In genomic region chr11:35179305-35179704, GRCm38 (mm10) we compare ENCODE assay signal across 28 mouse cellular contexts. TPM values are rescaled to one million over a fixed set of nuclear protein-coding genes. Genes with fewer than 3 reads are reported as not detected.
DNase-seq lines count a peak whose midpoint lies in the region; ATAC-seq and TF ChIP-seq lines count a peak whose summit lies in the region.
"Had no signal": no experiment of that assay in that cellular context is flagged by ENCODE, and none has a peak within 500 bp of the region (broad histone marks: within the 10 kb centered on the region; RNA-seq: fewer than 3 reads in every experiment).

No protein-coding gene starts in this region.

- 48% methylated on average over 8 of the region's 8 CpGs for WGBS in forebrain, embryonic 13.5 days
- WGBS in forebrain, embryonic 12.5 days: 57% methylated on average over 8 of the region's 8 CpGs
- WGBS in forebrain, postnatal 0 days: 28% methylated on average over 8 of the region's 8 CpGs
- 70% methylated on average over 8 of the region's 8 CpGs for WGBS in forebrain, embryonic 11.5 days
- WGBS in liver, adult 2 months: 35% methylated on average over 8 of the region's 8 CpGs
- 74% methylated on average over 8 of the region's 8 CpGs for WGBS in liver, embryonic 12.5 days (ENCODE audit: insufficient replicate concordance)

- no peak overlapping the region for H3K4me2 ChIP-seq in forebrain, embryonic 13.5 days
- H3K4me2 ChIP-seq in forebrain, embryonic 12.5 days: no peak overlapping the region
- no peak overlapping the region for H3K4me2 ChIP-seq in forebrain, postnatal 0 days (ENCODE audit: low read depth)
- no peak overlapping the region for H3K4me2 ChIP-seq in forebrain, embryonic 11.5 days (ENCODE audit: low read depth, low read length, severe bottlenecking)
- no peak overlapping the region for H3K4me2 ChIP-seq in liver, embryonic 12.5 days
- H3K4me2 ChIP-seq: embryonic facial prominence, embryonic 12.5 days; embryonic facial prominence, embryonic 15.5 days; hindbrain, embryonic 14.5 days had no signal

- no peak for TF ChIP-seq CTCF in forebrain, postnatal 0 days (IDR thresholded peaks at IDR 0.05; ENCODE audit: low read depth)
- no peak for TF ChIP-seq CTCF in liver, adult 2 months (IDR thresholded peaks at IDR 0.05; ENCODE audit: low read depth, low read length)

- TF ChIP-seq POLR2A in liver, adult 2 months (IDR thresholded peaks at IDR 0.05; ENCODE audit: extremely low read depth, insufficient read depth, low read length): no peak

- H3K27ac ChIP-seq in forebrain, embryonic 13.5 days: no peak overlapping the region
- no peak overlapping the region for H3K27ac ChIP-seq in forebrain, embryonic 12.5 days
- H3K27ac ChIP-seq in forebrain, postnatal 0 days (ENCODE audit: low read depth, low read length): no peak overlapping the region
- no peak overlapping the region for H3K27ac ChIP-seq in forebrain, embryonic 11.5 days (ENCODE audit: low read depth, low read length)
- no peak overlapping the region for H3K27ac ChIP-seq in liver, adult 2 months (replicated peaks; ENCODE audit: insufficient read depth, low read depth, low read length)
- no peak overlapping the region for H3K27ac ChIP-seq in liver, embryonic 12.5 days
- H3K27ac ChIP-seq: embryonic facial prominence, embryonic 12.5 days; embryonic facial prominence, embryonic 15.5 days; heart, adult 2 months; heart, embryonic 13.5 days; hindbrain, embryonic 14.5 days; hindbrain, postnatal 0 days had no signal

- peaks cover 14% of the 10 kb centered on the region; the same call in 1 of the 2 replicates for H3K4me1 ChIP-seq in forebrain, embryonic 13.5 days
- H3K4me1 ChIP-seq in forebrain, embryonic 12.5 days: 0 out of 2 replicates have a peak, but pooled peaks cover 6% of the 10 kb centered on the region
- H3K4me1 ChIP-seq in forebrain, postnatal 0 days (ENCODE audit: insufficient read depth): no peaks in the 10 kb centered on the region
- H3K4me1 ChIP-seq in forebrain, embryonic 11.5 days (replicated peaks; ENCODE audit: control insufficient read depth, insufficient read depth, low read length): no peaks in the 10 kb centered on the region
- H3K4me1 ChIP-seq in liver, adult 2 months (ENCODE audit: control insufficient read depth, insufficient read depth, low read length): peaks cover 6% of the 10 kb centered on the region
- no peaks in the 10 kb centered on the region for H3K4me1 ChIP-seq in liver, embryonic 12.5 days

- no peaks in the 10 kb centered on the region for H3K36me3 ChIP-seq in forebrain, embryonic 13.5 days (ENCODE audit: poor library complexity, severe bottlenecking)
- H3K36me3 ChIP-seq in forebrain, embryonic 12.5 days (replicated peaks): no peaks in the 10 kb centered on the region
- H3K36me3 ChIP-seq in forebrain, postnatal 0 days (ENCODE audit: insufficient read depth): no peaks in the 10 kb centered on the region
- H3K36me3 ChIP-seq in forebrain, embryonic 11.5 days (ENCODE audit: control insufficient read depth, insufficient read depth, low read length): no peaks in the 10 kb centered on the region
- H3K36me3 ChIP-seq in liver, adult 2 months (ENCODE audit: control insufficient read depth, insufficient read depth, low read length): no peaks in the 10 kb centered on the region
- no peaks in the 10 kb centered on the region for H3K36me3 ChIP-seq in liver, embryonic 12.5 days
- H3K36me3 ChIP-seq: embryonic facial prominence, embryonic 12.5 days; embryonic facial prominence, embryonic 15.5 days; heart, embryonic 13.5 days had no signal

- no peaks in the 10 kb centered on the region for H3K27me3 ChIP-seq in forebrain, embryonic 13.5 days
- no peaks in the 10 kb centered on the region for H3K27me3 ChIP-seq in forebrain, embryonic 12.5 days
- H3K27me3 ChIP-seq in forebrain, postnatal 0 days (ENCODE audit: insufficient read depth, low read length): no peaks in the 10 kb centered on the region
- H3K27me3 ChIP-seq in forebrain, embryonic 11.5 days (ENCODE audit: control insufficient read depth, insufficient read depth, low read length): no peaks in the 10 kb centered on the region
- no peaks in the 10 kb centered on the region for H3K27me3 ChIP-seq in liver, adult 2 months (ENCODE audit: control insufficient read depth, insufficient read depth, low read length)
- H3K27me3 ChIP-seq in liver, embryonic 12.5 days (replicated peaks): no peaks in the 10 kb centered on the region
- H3K27me3 ChIP-seq: embryonic facial prominence, embryonic 12.5 days; embryonic facial prominence, embryonic 15.5 days; heart, embryonic 13.5 days had no signal

- H3K79me2 ChIP-seq in liver, adult 2 months (ENCODE audit: control insufficient read depth, insufficient read depth, low read length): no peaks in the 10 kb centered on the region

- DNase-seq in forebrain, postnatal 0 days: no peak
- DNase-seq in forebrain, embryonic 11.5 days (ENCODE audit: low spot score): no peak
- peak; percentile 78 for DNase-seq in liver, adult 2 months (ENCODE audit: extremely low read depth, low read depth, low spot score)
- DNase-seq in Muller cell, postnatal 12 days (ENCODE audit: inconsistent ontology term): peak; percentile 17
- no peak for DNase-seq in thymus, postnatal 0 days (ENCODE audit: low spot score)
- DNase-seq: adrenal gland, postnatal 36 days; cerebellum, adult 11 months; cerebellum, adult 2 months; cerebellum, adult 9-11 months; cerebellum, postnatal 25 days; gastrocnemius, postnatal 10 days; gastrocnemius, postnatal 36 days; heart, adult 2 months; heart, postnatal 14 days; heart, postnatal 4 days had no signal

- H3K9ac ChIP-seq in forebrain, embryonic 13.5 days: no peak overlapping the region
- H3K9ac ChIP-seq in forebrain, embryonic 12.5 days: no peak overlapping the region
- H3K9ac ChIP-seq in forebrain, postnatal 0 days: no peak overlapping the region
- H3K9ac ChIP-seq in forebrain, embryonic 11.5 days (ENCODE audit: low read length): no peak overlapping the region
- no peak overlapping the region for H3K9ac ChIP-seq in liver, adult 2 months (ENCODE audit: low read depth, low read length)
- H3K9ac ChIP-seq in liver, embryonic 12.5 days: no peak overlapping the region
- H3K9ac ChIP-seq: embryonic facial prominence, embryonic 12.5 days; embryonic facial prominence, embryonic 15.5 days; heart, embryonic 13.5 days; hindbrain, embryonic 14.5 days had no signal

- H3K4me3 ChIP-seq in forebrain, embryonic 13.5 days: no peak overlapping the region
- no peak overlapping the region for H3K4me3 ChIP-seq in forebrain, embryonic 12.5 days (replicated peaks)
- no peak overlapping the region for H3K4me3 ChIP-seq in forebrain, postnatal 0 days (ENCODE audit: low read depth, low read length)
- H3K4me3 ChIP-seq in forebrain, embryonic 11.5 days (ENCODE audit: low read depth, low read length): no peak overlapping the region
- no peak overlapping the region for H3K4me3 ChIP-seq in liver, adult 2 months (ENCODE audit: insufficient read depth, low read depth, low read length)
- no peak overlapping the region for H3K4me3 ChIP-seq in liver, embryonic 12.5 days
- H3K4me3 ChIP-seq: embryonic facial prominence, embryonic 12.5 days; embryonic facial prominence, embryonic 15.5 days; heart, adult 2 months; heart, embryonic 13.5 days had no signal

- ATAC-seq in forebrain, embryonic 13.5 days: peak; percentile 41; the same call in 1 of the 2 replicates
- no peak for ATAC-seq in forebrain, embryonic 12.5 days (ENCODE audit: low FRiP score)
- peak; percentile 38; the same call in 1 of the 2 replicates for ATAC-seq in forebrain, postnatal 0 days
- no peak for ATAC-seq in forebrain, embryonic 11.5 days (replicated peaks; ENCODE audit: low FRiP score)
- ATAC-seq in liver, embryonic 12.5 days: no peak
- ATAC-seq: hindbrain, postnatal 0 days; inflammation-experienced regulatory T-cells, adult 6 months; Patski had no signal

- no peaks in the 10 kb centered on the region for H3K9me3 ChIP-seq in forebrain, embryonic 13.5 days (replicated peaks)
- H3K9me3 ChIP-seq in forebrain, embryonic 12.5 days: no peaks in the 10 kb centered on the region
- no peaks in the 10 kb centered on the region for H3K9me3 ChIP-seq in forebrain, postnatal 0 days (ENCODE audit: low read length)
- H3K9me3 ChIP-seq in forebrain, embryonic 11.5 days (ENCODE audit: control insufficient read depth, low read length): no peaks in the 10 kb centered on the region
- no peaks in the 10 kb centered on the region for H3K9me3 ChIP-seq in liver, embryonic 12.5 days (replicated peaks)
- H3K9me3 ChIP-seq: embryonic facial prominence, embryonic 12.5 days; embryonic facial prominence, embryonic 15.5 days; heart, embryonic 10.5 days; heart, embryonic 13.5 days had no signal

RNA-seq across cellular contexts. Expression of gene Slit3, which starts 58.3 kb away (rescaled TPM):
- polyA plus RNA-seq in forebrain, embryonic 13.5 days (2015; fragmentation: Nextera tagmentation; extraction: Ambion mirVana): 2.6 and 3.5 TPM in 2 replicates
- 3.5 and 6.3 TPM in 2 replicates for polyA plus RNA-seq in forebrain, embryonic 12.5 days (2016; fragmentation: Nextera tagmentation; extraction: Ambion mirVana)
- 5.7 and 15.0 TPM in 2 replicates for total RNA-seq in forebrain, postnatal 0 days (2014; rRNA removed)
- polyA plus RNA-seq in forebrain, postnatal 0 days (2015; fragmentation: Nextera tagmentation; extraction: Ambion mirVana): 1.9 and 5.6 TPM in 2 replicates
- polyA plus RNA-seq in forebrain, embryonic 11.5 days (2014; fragmentation: Nextera tagmentation; extraction: Ambion mirVana): 7.4 TPM in 2 replicates
- total RNA-seq in liver, adult 2 months (2014; rRNA removed): 0.09 and 0.20 TPM in 2 replicates
- polyA plus RNA-seq in liver, adult 2 months (2012; rRNA removed): 0.12 TPM in 2 replicates
- 1.1 and 1.6 TPM in 2 replicates for polyA plus RNA-seq in liver, embryonic 12.5 days (2016; fragmentation: Nextera tagmentation; extraction: Ambion mirVana)
- polyA plus RNA-seq in thymus, postnatal 0 days (2015; fragmentation: Nextera tagmentation; extraction: Ambion mirVana): 1.5 and 2.1 TPM in 2 replicates
- total RNA-seq: common myeloid progenitor, adult 5-6 weeks; granulocyte monocyte progenitor cell, adult 5-6 weeks had no signal
- polyA plus RNA-seq: inflammation-experienced regulatory T-cells, adult 6 months had no signal

Comparison
In these comparisons a context has a peak if more than half of its experiments do, and no peak if none do; other contexts are left out.
1. ATAC-seq: peak in forebrain, embryonic 13.5 days (single experiment) and forebrain, postnatal 0 days (single experiment); none in forebrain, embryonic 12.5 days (single experiment), forebrain, embryonic 11.5 days (single experiment) and liver, embryonic 12.5 days (single experiment).
2. DNase-seq: peak in liver, adult 2 months (single experiment) and Muller cell, postnatal 12 days (single experiment); none in forebrain, postnatal 0 days (single experiment), forebrain, embryonic 11.5 days (single experiment) and thymus, postnatal 0 days (single experiment).